Mouse (Mus musculus): Measurements from ENCODE around the gene Kcnj4. TPM values are rescaled to one million over a fixed set of nuclear protein-coding genes. Genes with fewer than 3 reads are reported as not detected.

Gene Kcnj4
- polyA plus RNA-seq, 1 experiment from 2014 or later: not detected

- Histone ChIP-seq H3K4me3 (ENCODE audit: low read depth, low read length) (no peak overlapping the region), H3K27ac (ENCODE audit: low read length) (no peak overlapping the region), H3K27me3 (replicated peaks; ENCODE audit: insufficient read depth, low read length) (no peaks in the 10 kb centered on the region), H3K4me2 (replicated peaks; ENCODE audit: low read depth, low read length) (no peak overlapping the region), H3K36me3 (ENCODE audit: insufficient read depth, low read length) (peaks cover 42% of the 10 kb centered on the region), H3K4me1 (ENCODE audit: insufficient read depth, low read depth, low read length) (no peaks in the 10 kb centered on the region), H3K9me3 (ENCODE audit: low read length) (no peaks in the 10 kb centered on the region), H3K9ac (replicated peaks; ENCODE audit: low read depth) (no peak overlapping the region)
- DNase-seq (ENCODE audit: low spot score): no peak
- WGBS: 70% methylated on average over 4 of the region's 4 CpGs
- 0 out of 2 replicates have a peak, but pooled peaks have one; percentile 4 for ATAC-seq
- TF ChIP-seq CTCF (IDR thresholded peaks at IDR 0.05) (no peak), EP300 (IDR thresholded peaks at IDR 0.05) (no peak)
Observed at GRCm38 (mm10) chr15:79527192-79527591, 22.2 kb upstream of the Kcnj4 start.

GRCm38 (mm10) chr15:79525979-79526768 is 21.1 kb upstream of the Kcnj4 start:
- H3K4me3 ChIP-seq (ENCODE audit: low read depth, low read length): no peak overlapping the region
- H3K36me3 ChIP-seq (ENCODE audit: insufficient read depth, low read length): peaks cover 34% of the 10 kb centered on the region
- DNase-seq (ENCODE audit: low spot score): no peak
- H3K9me3 ChIP-seq (ENCODE audit: low read length): no peaks in the 10 kb centered on the region
- ATAC-seq: no peak
- WGBS: 52% methylated on average over 9 of the region's 9 CpGs
- no peak overlapping the region for H3K9ac ChIP-seq (replicated peaks; ENCODE audit: low read depth)
- H3K27ac ChIP-seq (ENCODE audit: low read length): no peak overlapping the region
- TF ChIP-seq EP300 (IDR thresholded peaks at IDR 0.05): no peak
- TF ChIP-seq CTCF (IDR thresholded peaks at IDR 0.05): no peak
- no peak overlapping the region for H3K4me2 ChIP-seq (replicated peaks; ENCODE audit: low read depth, low read length)
- H3K4me1 ChIP-seq (ENCODE audit: insufficient read depth, low read depth, low read length): no peaks in the 10 kb centered on the region
- no peaks in the 10 kb centered on the region for H3K27me3 ChIP-seq (replicated peaks; ENCODE audit: insufficient read depth, low read length)

GRCm38 (mm10) chr15:79525564-79525963 is 20.5 kb upstream of the Kcnj4 start:
- TF ChIP-seq EP300 (IDR thresholded peaks at IDR 0.05): no peak
- TF ChIP-seq CTCF (IDR thresholded peaks at IDR 0.05): no peak
- Histone ChIP-seq H3K9ac (replicated peaks; ENCODE audit: low read depth) (no peak overlapping the region), H3K27ac (ENCODE audit: low read length) (no peak overlapping the region), H3K27me3 (replicated peaks; ENCODE audit: insufficient read depth, low read length) (no peaks in the 10 kb centered on the region), H3K4me3 (ENCODE audit: low read depth, low read length) (no peak overlapping the region), H3K4me2 (replicated peaks; ENCODE audit: low read depth, low read length) (no peak overlapping the region), H3K4me1 (ENCODE audit: insufficient read depth, low read depth, low read length) (no peaks in the 10 kb centered on the region), H3K9me3 (ENCODE audit: low read length) (no peaks in the 10 kb centered on the region), H3K36me3 (ENCODE audit: insufficient read depth, low read length) (peaks cover 29% of the 10 kb centered on the region)
- DNase-seq (ENCODE audit: low spot score) (no peak), ATAC-seq (no peak)
- 86% methylated on average over 5 of the region's 5 CpGs for WGBS

- no peak for TF ChIP-seq EP300 (IDR thresholded peaks at IDR 0.05)
- no peak for TF ChIP-seq CTCF (IDR thresholded peaks at IDR 0.05)
- H3K4me1 ChIP-seq (ENCODE audit: insufficient read depth, low read depth, low read length): no peaks in the 10 kb centered on the region
- 0 out of 2 replicates have a peak, but pooled peaks cover 4% of the 10 kb centered on the region for H3K36me3 ChIP-seq (ENCODE audit: insufficient read depth, low read length)
- H3K4me2 ChIP-seq (replicated peaks; ENCODE audit: low read depth, low read length): no peak overlapping the region
- H3K9ac ChIP-seq (replicated peaks; ENCODE audit: low read depth): no peak overlapping the region
- H3K27ac ChIP-seq (ENCODE audit: low read length): no peak overlapping the region
- WGBS: 51% methylated on average over 16 of the region's 16 CpGs
- peaks cover 7% of the 10 kb centered on the region; the same call in 1 of the 2 replicates for H3K27me3 ChIP-seq (replicated peaks; ENCODE audit: insufficient read depth, low read length)
- no peak overlapping the region for H3K4me3 ChIP-seq (ENCODE audit: low read depth, low read length)
- DNase-seq (ENCODE audit: low spot score) (no peak), ATAC-seq (no peak)
- H3K9me3 ChIP-seq (ENCODE audit: low read length): no peaks in the 10 kb centered on the region
Observed at GRCm38 (mm10) chr15:79519400-79520220, 14.6 kb upstream of the Kcnj4 start.

- no peak overlapping the region for H3K9ac ChIP-seq (replicated peaks; ENCODE audit: low read depth)
- ATAC-seq: no peak
- DNase-seq (ENCODE audit: low spot score): no peak
- 85% methylated on average over 3 of the region's 3 CpGs for WGBS
- no peak overlapping the region for H3K4me2 ChIP-seq (replicated peaks; ENCODE audit: low read depth, low read length)
- H3K36me3 ChIP-seq (ENCODE audit: insufficient read depth, low read length): 0 out of 2 replicates have a peak, but pooled peaks cover 4% of the 10 kb centered on the region
- no peak overlapping the region for H3K4me3 ChIP-seq (ENCODE audit: low read depth, low read length)
- no peak for TF ChIP-seq EP300 (IDR thresholded peaks at IDR 0.05)
- TF ChIP-seq CTCF (IDR thresholded peaks at IDR 0.05): no peak
- H3K27me3 ChIP-seq (replicated peaks; ENCODE audit: insufficient read depth, low read length): peaks cover 16% of the 10 kb centered on the region; the same call in 1 of the 2 replicates
- H3K27ac ChIP-seq (ENCODE audit: low read length): no peak overlapping the region
- no peaks in the 10 kb centered on the region for H3K9me3 ChIP-seq (ENCODE audit: low read length)
- no peaks in the 10 kb centered on the region for H3K4me1 ChIP-seq (ENCODE audit: insufficient read depth, low read depth, low read length)
Observed at GRCm38 (mm10) chr15:79518571-79518970, 13.5 kb upstream of the Kcnj4 start.

- Histone ChIP-seq H3K4me2 (replicated peaks; ENCODE audit: low read depth, low read length) (no peak overlapping the region), H3K27ac (ENCODE audit: low read length) (no peak overlapping the region), H3K27me3 (replicated peaks; ENCODE audit: insufficient read depth, low read length) (peaks cover 19% of the 10 kb centered on the region; the same call in 1 of the 2 replicates), H3K36me3 (ENCODE audit: insufficient read depth, low read length) (no peaks in the 10 kb centered on the region), H3K4me3 (ENCODE audit: low read depth, low read length) (no peak overlapping the region), H3K9ac (replicated peaks; ENCODE audit: low read depth) (no peak overlapping the region), H3K9me3 (ENCODE audit: low read length) (no peaks in the 10 kb centered on the region), H3K4me1 (ENCODE audit: insufficient read depth, low read depth, low read length) (no peaks in the 10 kb centered on the region)
- 66% methylated on average over 4 of the region's 4 CpGs for WGBS
- TF ChIP-seq EP300 (IDR thresholded peaks at IDR 0.05) (no peak), CTCF (IDR thresholded peaks at IDR 0.05) (no peak)
- DNase-seq (ENCODE audit: low spot score) (no peak), ATAC-seq (no peak)
Observed at GRCm38 (mm10) chr15:79517710-79518109, 12.7 kb upstream of the Kcnj4 start.
